Mouse (Mus musculus): ENCODE measurements around the gene Pik3r5. TPM values are rescaled to one million over a fixed set of nuclear protein-coding genes. Genes with fewer than 3 reads are reported as not detected.

Pik3r5 gene
- total and polyA plus RNA-seq, 2 experiments from 2014 or later: 0.82 to 2.0 TPM

DNA sequence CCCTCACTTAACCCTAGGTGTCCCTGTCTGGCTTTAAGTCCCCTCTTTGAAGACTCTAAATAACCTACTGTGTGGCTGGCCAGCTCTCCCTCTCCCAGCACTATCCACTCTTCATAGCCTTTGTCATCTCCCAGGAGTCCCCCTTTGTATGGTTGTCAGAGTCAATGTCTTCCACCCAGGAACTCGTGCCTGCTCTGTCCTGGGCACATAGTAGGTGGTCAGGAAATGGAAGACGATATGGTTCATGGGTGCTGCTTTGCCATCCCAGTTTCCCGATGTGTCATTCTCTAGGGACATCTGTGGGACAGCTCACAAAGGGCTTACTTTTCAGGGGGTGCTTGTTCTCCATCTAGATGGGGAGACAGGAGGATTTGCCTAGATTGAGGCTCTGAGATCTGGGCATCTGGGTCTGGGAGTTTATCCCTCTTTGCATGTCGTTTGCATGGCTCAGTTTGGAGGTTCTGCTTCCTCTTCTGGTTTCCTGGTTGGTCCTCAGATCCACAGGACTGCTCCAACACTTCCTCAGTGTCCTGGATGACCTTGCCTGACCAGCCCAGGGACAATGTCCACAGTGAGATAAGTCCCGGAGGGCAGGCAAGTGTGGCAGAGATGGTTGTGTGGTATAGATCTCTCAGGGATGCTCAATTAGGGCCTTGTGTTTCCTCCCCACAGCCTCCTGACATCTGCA lies 40.4 kb downstream of the Pik3r5 start:
- Histone ChIP-seq H3K27ac (ENCODE audit: low read depth) (no peak overlapping the region), H3K4me1 (ENCODE audit: control insufficient read depth, insufficient read depth) (peaks cover under 1% of the 10 kb centered on the region; the same call in 1 of the 2 replicates), H3K4me3 (ENCODE audit: low read depth, low read length) (no peak overlapping the region), H3K36me3 (replicated peaks; ENCODE audit: control insufficient read depth, insufficient read depth, low read length) (no peaks in the 10 kb centered on the region), H3K9me3 (replicated peaks; ENCODE audit: control insufficient read depth, low read length) (no peaks in the 10 kb centered on the region), H3K9ac (replicated peaks; ENCODE audit: low read depth, low read length) (no peak overlapping the region), H3K4me2 (ENCODE audit: low read depth, low read length) (no peak overlapping the region), H3K27me3 (ENCODE audit: control insufficient read depth, insufficient read depth, low read length) (no peaks in the 10 kb centered on the region)
- DNase-seq (ENCODE audit: low spot score) (no peak), ATAC-seq (ENCODE audit: insufficient read depth, low read depth) (no peak)
- TF ChIP-seq CTCF (IDR thresholded peaks at IDR 0.05; ENCODE audit: low read depth): no peak
- TF ChIP-seq EP300 (IDR thresholded peaks at IDR 0.05; ENCODE audit: low read depth): no peak
- 65% methylated on average over 5 of the region's 5 CpGs for WGBS

DNA sequence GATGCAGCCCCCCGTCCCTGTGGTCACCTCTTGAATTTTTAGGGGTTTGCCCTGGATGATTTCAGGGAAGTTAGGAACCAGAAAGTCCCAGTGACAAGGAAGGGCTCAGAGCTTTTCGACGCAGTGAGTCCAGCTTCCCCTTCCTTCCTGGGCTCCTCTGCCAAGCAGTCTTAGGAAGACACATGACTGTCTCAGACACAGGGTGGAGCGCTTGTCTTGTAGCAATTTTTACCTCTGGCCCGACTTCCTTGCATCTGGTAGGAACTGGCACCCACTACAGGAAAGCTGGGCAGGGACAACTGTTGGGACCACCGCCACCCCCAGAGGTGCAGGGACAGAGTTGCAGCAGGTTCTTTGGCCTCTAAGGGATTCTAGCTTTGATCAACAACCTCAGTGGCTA lies 42.7 kb downstream of the Pik3r5 start:
- ATAC-seq (ENCODE audit: insufficient read depth, low read depth) (no peak), DNase-seq (ENCODE audit: low spot score) (no peak)
- no peak overlapping the region for H3K9ac ChIP-seq (replicated peaks; ENCODE audit: low read depth, low read length)
- H3K27ac ChIP-seq (ENCODE audit: low read depth): no peak overlapping the region
- 61% methylated on average over 6 of the region's 6 CpGs for WGBS
- TF ChIP-seq CTCF (IDR thresholded peaks at IDR 0.05; ENCODE audit: low read depth): no peak
- TF ChIP-seq EP300 (IDR thresholded peaks at IDR 0.05; ENCODE audit: low read depth): no peak
- H3K36me3 ChIP-seq (replicated peaks; ENCODE audit: control insufficient read depth, insufficient read depth, low read length): no peaks in the 10 kb centered on the region
- H3K9me3 ChIP-seq (replicated peaks; ENCODE audit: control insufficient read depth, low read length): no peaks in the 10 kb centered on the region
- no peak overlapping the region for H3K4me2 ChIP-seq (ENCODE audit: low read depth, low read length)
- peaks cover 13% of the 10 kb centered on the region for H3K4me1 ChIP-seq (ENCODE audit: control insufficient read depth, insufficient read depth)
- no peaks in the 10 kb centered on the region for H3K27me3 ChIP-seq (ENCODE audit: control insufficient read depth, insufficient read depth, low read length)
- no peak overlapping the region for H3K4me3 ChIP-seq (ENCODE audit: low read depth, low read length)

GRCm38 (mm10) chr11:68475676-68476075 lies 43.8 kb downstream of the Pik3r5 start:
- Histone ChIP-seq H3K4me3 (ENCODE audit: low read depth, low read length) (no peak overlapping the region), H3K27me3 (ENCODE audit: control insufficient read depth, insufficient read depth, low read length) (no peaks in the 10 kb centered on the region), H3K4me1 (ENCODE audit: control insufficient read depth, insufficient read depth) (peaks cover 13% of the 10 kb centered on the region), H3K9me3 (replicated peaks; ENCODE audit: control insufficient read depth, low read length) (no peaks in the 10 kb centered on the region), H3K4me2 (ENCODE audit: low read depth, low read length) (no peak overlapping the region), H3K9ac (replicated peaks; ENCODE audit: low read depth, low read length) (no peak overlapping the region), H3K27ac (ENCODE audit: low read depth) (no peak overlapping the region), H3K36me3 (replicated peaks; ENCODE audit: control insufficient read depth, insufficient read depth, low read length) (no peaks in the 10 kb centered on the region)
- 80% methylated on average over 7 of the region's 7 CpGs for WGBS
- TF ChIP-seq CTCF (IDR thresholded peaks at IDR 0.05; ENCODE audit: low read depth): no peak
- no peak for TF ChIP-seq EP300 (IDR thresholded peaks at IDR 0.05; ENCODE audit: low read depth)
- ATAC-seq (ENCODE audit: insufficient read depth, low read depth) (no peak), DNase-seq (ENCODE audit: low spot score) (no peak)

GRCm38 (mm10) chr11:68477661-68478060 lies 45.7 kb downstream of the Pik3r5 start:
- WGBS: 35% methylated on average over 6 of the region's 6 CpGs
- Histone ChIP-seq H3K36me3 (replicated peaks; ENCODE audit: control insufficient read depth, insufficient read depth, low read length) (no peaks in the 10 kb centered on the region), H3K4me1 (ENCODE audit: control insufficient read depth, insufficient read depth) (peaks cover 13% of the 10 kb centered on the region), H3K27me3 (ENCODE audit: control insufficient read depth, insufficient read depth, low read length) (no peaks in the 10 kb centered on the region), H3K9ac (replicated peaks; ENCODE audit: low read depth, low read length) (no peak overlapping the region), H3K9me3 (replicated peaks; ENCODE audit: control insufficient read depth, low read length) (no peaks in the 10 kb centered on the region), H3K27ac (ENCODE audit: low read depth) (peak overlapping the region; percentile 77; the same call in 1 of the 2 replicates), H3K4me2 (ENCODE audit: low read depth, low read length) (no peak overlapping the region), H3K4me3 (ENCODE audit: low read depth, low read length) (no peak overlapping the region)
- no peak for DNase-seq (ENCODE audit: low spot score)
- ATAC-seq (ENCODE audit: insufficient read depth, low read depth): no peak
- TF ChIP-seq EP300 (IDR thresholded peaks at IDR 0.05; ENCODE audit: low read depth): no peak
- TF ChIP-seq CTCF (IDR thresholded peaks at IDR 0.05; ENCODE audit: low read depth): no peak

GRCm38 (mm10) chr11:68478574-68478981 lies 46.7 kb downstream of the Pik3r5 start:
- WGBS: 7% methylated on average over 3 of the region's 3 CpGs

DNA sequence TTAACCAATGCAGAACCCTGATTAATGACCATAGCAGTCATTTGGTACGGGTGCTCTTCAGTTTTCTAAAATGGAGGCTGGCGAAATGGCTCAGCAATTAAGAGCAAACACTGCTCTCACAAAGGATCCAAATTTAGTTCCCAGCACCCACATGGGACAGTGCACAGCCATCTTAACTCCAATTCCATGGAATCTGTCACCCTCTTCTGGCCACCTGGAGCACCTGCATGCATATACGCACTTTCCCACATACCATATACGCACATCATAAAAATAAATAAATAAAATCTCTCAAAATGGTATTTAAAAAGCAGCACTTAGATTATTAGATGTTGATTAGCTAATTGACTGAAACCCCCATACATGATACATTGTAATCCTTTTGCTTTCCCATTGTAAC lies 48.7 kb downstream of the Pik3r5 start:
- TF ChIP-seq CTCF (IDR thresholded peaks at IDR 0.05; ENCODE audit: low read depth): no peak
- TF ChIP-seq EP300 (IDR thresholded peaks at IDR 0.05; ENCODE audit: low read depth): no peak
- H3K9me3 ChIP-seq (replicated peaks; ENCODE audit: control insufficient read depth, low read length): no peaks in the 10 kb centered on the region
- no peak for DNase-seq (ENCODE audit: low spot score)
- no peak overlapping the region for H3K9ac ChIP-seq (replicated peaks; ENCODE audit: low read depth, low read length)
- ATAC-seq (ENCODE audit: insufficient read depth, low read depth): no peak
- WGBS: 94% methylated on average over 4 of the region's 4 CpGs
- no peaks in the 10 kb centered on the region for H3K36me3 ChIP-seq (replicated peaks; ENCODE audit: control insufficient read depth, insufficient read depth, low read length)
- no peak overlapping the region for H3K27ac ChIP-seq (ENCODE audit: low read depth)
- no peak overlapping the region for H3K4me3 ChIP-seq (ENCODE audit: low read depth, low read length)
- peaks cover 21% of the 10 kb centered on the region for H3K4me1 ChIP-seq (ENCODE audit: control insufficient read depth, insufficient read depth)
- no peak overlapping the region for H3K4me2 ChIP-seq (ENCODE audit: low read depth, low read length)
- H3K27me3 ChIP-seq (ENCODE audit: control insufficient read depth, insufficient read depth, low read length): no peaks in the 10 kb centered on the region

More at GRCm38 (mm10) chr11:68478574-68478981, 46.7 kb downstream of the Pik3r5 start:
- peaks cover 13% of the 10 kb centered on the region for H3K4me1 ChIP-seq (ENCODE audit: control insufficient read depth, insufficient read depth)
- TF ChIP-seq EP300 (IDR thresholded peaks at IDR 0.05; ENCODE audit: low read depth) (no peak), CTCF (IDR thresholded peaks at IDR 0.05; ENCODE audit: low read depth) (no peak)
- H3K9ac ChIP-seq (replicated peaks; ENCODE audit: low read depth, low read length): no peak overlapping the region; the same call in 1 of the 2 replicates
- peak overlapping the region; percentile 77 for H3K27ac ChIP-seq (ENCODE audit: low read depth)
- H3K27me3 ChIP-seq (ENCODE audit: control insufficient read depth, insufficient read depth, low read length): no peaks in the 10 kb centered on the region
- ATAC-seq (ENCODE audit: insufficient read depth, low read depth) (peak; percentile 58), DNase-seq (ENCODE audit: low spot score) (peak; percentile 70)
- no peaks in the 10 kb centered on the region for H3K9me3 ChIP-seq (replicated peaks; ENCODE audit: control insufficient read depth, low read length)
- H3K4me3 ChIP-seq (ENCODE audit: low read depth, low read length): no peak overlapping the region
- H3K36me3 ChIP-seq (replicated peaks; ENCODE audit: control insufficient read depth, insufficient read depth, low read length): no peaks in the 10 kb centered on the region
- no peak overlapping the region for H3K4me2 ChIP-seq (ENCODE audit: low read depth, low read length)
